Mouse (Mus musculus): ENCODE results near the gene Cux2.

- TF ChIP-seq EP300 (IDR thresholded peaks at IDR 0.05) (no peak), CTCF (IDR thresholded peaks at IDR 0.05) (no peak)
These were observed 213.8 kb downstream of the Cux2 start for GRCm38 (mm10) chr5:121835949-121836691.
